Mouse (Mus musculus) testis, adult 2 months (tissue): ENCODE data around the gene Dcaf17. TPM values are rescaled to one million over a fixed set of nuclear protein-coding genes. Genes with fewer than 3 reads are reported as not detected.

Experiments used
- H3K27ac ChIP-seq: fragments of 200-500 bp; 2 replicates; pipeline ENCODE4 v1.5.1; 2012; ENCODE audit warnings: low read depth, low read length; ENCODE audit not compliant: control insufficient read depth, insufficient read depth
- H3K27me3 ChIP-seq: fragments of 200-500 bp; 2 replicates; pipeline ENCODE4 v1.6.1; 2012; ENCODE audit warnings: mild to moderate bottlenecking, low read length, moderate library complexity; ENCODE audit not compliant: control insufficient read depth, insufficient read depth
- H3K36me3 ChIP-seq: fragments of 200-500 bp; 2 replicates; pipeline ENCODE4 v1.6.1; 2012; ENCODE audit warnings: mild to moderate bottlenecking, low read length; ENCODE audit not compliant: control insufficient read depth, insufficient read depth
- H3K4me1 ChIP-seq: fragments of 200-500 bp; 2 replicates; pipeline ENCODE4 v1.6.1; 2012; ENCODE audit warnings: low read length; ENCODE audit not compliant: control insufficient read depth, insufficient read depth
- H3K4me3 ChIP-seq: fragments of 200-500 bp; 2 replicates; pipeline ENCODE4 v1.5.1; 2012; ENCODE audit warnings: low read depth, mild to moderate bottlenecking, low read length, moderate library complexity, mixed read lengths; ENCODE audit not compliant: control insufficient read depth
- CTCF ChIP-seq: fragments of 200-500 bp; IDR thresholded peaks from 2 replicates; pipeline ENCODE4 v1.5.1; 2012; ENCODE audit warnings: low read depth, mild to moderate bottlenecking, inconsistent platforms, low read length, moderate library complexity; ENCODE audit not compliant: control insufficient read depth, insufficient read depth, insufficient replicate concordance
- POLR2A ChIP-seq: fragments of 200-500 bp; IDR thresholded peaks from 2 replicates; pipeline ENCODE4 v1.6.1; 2012; ENCODE audit warnings: low read depth, mild to moderate bottlenecking, inconsistent platforms, low read length, moderate library complexity; ENCODE audit not compliant: control insufficient read depth
- polyA plus RNA-seq: library from polyadenylated mRNA; depleted of rRNA; stranded (reverse); fragments of >200 nt; gene quantifications from 2 replicates; pipeline ENCODE4 v1.2.3, GENCODE M21; 2012; rRNA removed

Dcaf17 gene
- polyA plus RNA-seq, 1 experiment: 11.7 TPM

DNA sequence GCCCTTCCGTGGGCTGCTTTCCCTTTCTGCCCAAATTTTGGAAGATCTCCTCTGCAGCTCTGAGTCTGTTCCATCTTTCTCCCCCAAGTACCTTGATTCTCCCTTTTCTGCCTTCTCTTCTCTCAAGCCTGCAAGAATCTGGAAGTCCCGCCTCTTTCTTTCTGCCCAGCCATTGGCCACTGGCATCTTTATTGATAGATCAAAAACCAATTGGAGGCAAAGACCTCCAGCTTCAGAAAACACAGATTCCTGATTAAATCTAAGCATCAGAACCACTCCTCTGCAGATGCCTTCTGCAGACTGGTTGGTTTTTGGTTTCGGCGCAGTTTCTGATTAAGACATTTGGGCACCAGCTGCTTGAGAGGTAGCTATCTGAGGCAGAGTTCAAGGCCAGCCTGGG, 85.5 kb downstream of the Dcaf17 start:
- H3K27ac ChIP-seq: no peak overlapping the region
- H3K4me3 ChIP-seq: no peak overlapping the region
- H3K27me3 ChIP-seq: no peaks in the 10 kb centered on the region
- peaks cover 3% of the 10 kb centered on the region; the same call in 1 of the 2 replicates for H3K4me1 ChIP-seq
- no peaks in the 10 kb centered on the region for H3K36me3 ChIP-seq
- TF ChIP-seq POLR2A (no peak), CTCF (no peak)

DNA sequence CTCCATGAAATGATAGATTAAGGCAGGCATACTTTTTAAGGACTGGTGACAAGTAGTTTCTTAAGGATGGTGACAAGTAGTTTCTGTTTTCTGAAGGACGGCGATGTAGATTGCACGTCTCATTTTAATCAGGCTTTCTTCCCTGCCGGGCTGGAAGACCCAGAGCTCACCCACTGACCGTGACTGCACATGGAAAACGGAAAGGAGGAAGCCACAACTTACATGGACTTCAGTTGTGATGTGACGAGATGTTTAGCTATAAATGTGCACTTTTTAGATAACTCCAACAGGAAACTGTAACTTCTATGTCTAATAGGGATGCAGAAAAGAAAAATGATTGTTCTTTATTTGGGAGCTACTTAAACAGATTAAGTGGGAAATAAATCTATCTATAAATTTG, 87.3 kb downstream of the Dcaf17 start:
- H3K36me3 ChIP-seq: no peaks in the 10 kb centered on the region
- no peak overlapping the region for H3K4me3 ChIP-seq
- TF ChIP-seq POLR2A (no peak), CTCF (no peak)
- H3K27ac ChIP-seq: no peak overlapping the region
- no peaks in the 10 kb centered on the region for H3K27me3 ChIP-seq
- H3K4me1 ChIP-seq: peaks cover 3% of the 10 kb centered on the region; the same call in 1 of the 2 replicates

DNA sequence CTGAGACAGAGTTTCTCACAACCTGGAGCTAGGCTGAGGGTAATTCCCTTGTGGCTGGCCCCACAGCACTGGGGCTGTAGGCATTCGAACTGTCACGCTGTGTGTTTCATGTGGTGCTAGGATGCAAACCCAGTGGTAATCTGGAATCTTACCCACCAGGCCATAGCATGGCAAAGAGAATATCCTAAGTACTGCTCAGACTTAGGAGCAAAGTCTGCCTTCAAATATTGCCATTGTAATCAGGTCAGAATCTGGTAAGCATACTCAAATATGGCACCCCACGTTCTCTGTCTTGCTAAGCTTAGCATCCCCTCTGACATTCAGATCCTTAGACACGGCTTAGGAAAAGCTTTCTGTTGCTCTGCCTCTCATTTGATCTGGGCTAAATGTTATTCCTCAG, 90.7 kb downstream of the Dcaf17 start:
- H3K4me3 ChIP-seq: no peak overlapping the region
- no peaks in the 10 kb centered on the region for H3K4me1 ChIP-seq
- H3K27ac ChIP-seq: no peak overlapping the region
- H3K36me3 ChIP-seq: no peaks in the 10 kb centered on the region
- no peaks in the 10 kb centered on the region for H3K27me3 ChIP-seq
- no peak for TF ChIP-seq POLR2A
- TF ChIP-seq CTCF: no peak

DNA sequence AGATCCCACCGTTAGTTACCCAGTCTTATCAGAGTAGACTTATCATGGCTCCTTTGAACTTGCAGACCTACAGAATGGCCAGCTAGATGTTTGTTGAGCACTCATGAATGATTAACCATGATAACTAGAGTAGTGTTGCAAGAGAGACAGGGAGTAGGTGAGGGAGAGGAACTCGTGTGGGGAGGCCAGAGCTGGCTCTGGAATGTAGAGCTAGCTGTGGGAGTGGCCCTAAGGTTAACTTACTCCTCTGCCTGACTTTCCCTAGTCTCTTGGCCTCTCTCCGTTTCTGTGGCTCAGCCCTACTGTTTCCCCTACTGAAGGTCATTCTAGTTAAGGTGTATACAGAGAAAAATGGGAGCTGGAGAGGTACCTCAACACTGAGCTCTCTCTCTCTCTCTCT, 91.1 kb downstream of the Dcaf17 start:
- no peak overlapping the region for H3K4me3 ChIP-seq
- no peaks in the 10 kb centered on the region for H3K27me3 ChIP-seq
- TF ChIP-seq POLR2A (no peak), CTCF (no peak)
- no peaks in the 10 kb centered on the region for H3K4me1 ChIP-seq
- no peaks in the 10 kb centered on the region for H3K36me3 ChIP-seq
- H3K27ac ChIP-seq: no peak overlapping the region

DNA sequence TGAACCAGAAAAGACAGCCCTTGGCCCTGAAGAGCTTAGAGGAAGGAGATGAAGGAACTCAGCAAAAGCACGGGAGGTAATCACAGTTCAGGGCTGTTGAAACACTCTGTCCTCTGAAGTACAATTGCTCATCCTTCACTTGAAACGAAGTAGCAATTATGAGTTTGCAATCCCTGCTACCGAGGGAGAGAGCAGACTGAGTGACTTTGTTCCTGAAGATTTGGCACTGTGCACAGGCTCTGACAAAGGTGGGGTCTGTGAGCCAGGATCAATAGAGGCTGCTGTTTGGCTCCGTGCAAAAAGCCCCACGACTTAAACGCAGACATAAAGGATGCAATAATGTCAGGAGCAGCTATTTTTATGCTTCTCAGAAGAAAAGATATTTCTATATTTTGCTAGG, 92.7 kb downstream of the Dcaf17 start:
- Histone ChIP-seq H3K36me3 (no peaks in the 10 kb centered on the region), H3K4me1 (no peaks in the 10 kb centered on the region), H3K27me3 (no peaks in the 10 kb centered on the region), H3K4me3 (no peak overlapping the region), H3K27ac (no peak overlapping the region; the same call in 1 of the 2 replicates)
- TF ChIP-seq POLR2A (no peak), CTCF (no peak)

Other genes starting within 250 kb of the Dcaf17 start
- gene Tlk1, start 229.6 kb upstream of the Dcaf17 start, polyA plus RNA-seq: 5.8 and 7.3 TPM in 2 replicates
- 2.1 and 2.6 TPM in 2 replicates for gene Mettl8, start 255 bp downstream of the Dcaf17 start, polyA plus RNA-seq
- 1.9 and 2.5 TPM in 2 replicates for gene Cybrd1, start 62.6 kb downstream of the Dcaf17 start, polyA plus RNA-seq
- gene Dync1i2, start 156.4 kb downstream of the Dcaf17 start, polyA plus RNA-seq: 40.6 and 46.5 TPM in 2 replicates